Mouse (Mus musculus) ES-Bruce4 (cell line): ENCODE measurements at regions not wholly inside any gene's neighbourhood (a gene's known extent, or its start where the extent isn't known, plus 50 kb on each side); places are given as distances from the start of the nearest gene placed in this dataset.
"Not testable (repeated sequence)": the region's sequence is repeated elsewhere in the genome, so short reads cannot be mapped to it uniquely, and the experiment has no call there.

ENCODE experiments used
- H3K27ac ChIP-seq: 2 replicates; pipeline ENCODE4 v1.5.1; 2012; ENCODE audit warnings: low read length, inconsistent platforms; ENCODE audit not compliant: insufficient read depth
- H3K27me3 ChIP-seq: 2 replicates; pipeline ENCODE4 v1.6.1; 2012; ENCODE audit warnings: mild to moderate bottlenecking, low read length, inconsistent platforms; ENCODE audit not compliant: control insufficient read depth, poor library complexity, insufficient read depth, severe bottlenecking
- H3K36me3 ChIP-seq: 2 replicates; pipeline ENCODE4 v1.6.1; 2012; ENCODE audit warnings: inconsistent platforms, mild to moderate bottlenecking, low read length, moderate library complexity; ENCODE audit not compliant: control insufficient read depth, poor library complexity, insufficient read depth, severe bottlenecking
- H3K4me1 ChIP-seq: one replicate; pipeline ENCODE4 v1.8.1; 2011; ENCODE audit warnings: low read length; ENCODE audit not compliant: control insufficient read depth, insufficient read depth
- H3K4me3 ChIP-seq: 2 replicates; pipeline ENCODE4 v1.5.1; 2011; ENCODE audit warnings: low read depth, mild to moderate bottlenecking, low read length
- H3K9ac ChIP-seq: 2 replicates; pipeline ENCODE4 v1.6.1; 2012; ENCODE audit warnings: low read depth, mild to moderate bottlenecking, inconsistent platforms; ENCODE audit not compliant: poor library complexity, severe bottlenecking
- H3K9me3 ChIP-seq: replicated peaks from 2 replicates; pipeline ENCODE4 v1.6.1; 2012; ENCODE audit warnings: mild to moderate bottlenecking, low read length, inconsistent platforms; ENCODE audit not compliant: control insufficient read depth, poor library complexity, insufficient read depth, severe bottlenecking
- EP300 ChIP-seq: IDR thresholded peaks from 2 replicates; pipeline ENCODE4 v1.6.1; 2011; ENCODE audit warnings: low read depth, low read length; ENCODE audit not compliant: insufficient read depth

- H3K4me1 ChIP-seq, H3K36me3 ChIP-seq, H3K27me3 ChIP-seq, H3K27ac ChIP-seq, H3K4me3 ChIP-seq, H3K9ac ChIP-seq: not testable (repeated sequence)
- peaks cover 24% of the 10 kb centered on the region for H3K9me3 ChIP-seq
These were observed 63.5 kb upstream of the Amd2 start for GRCm38 (mm10) chr10:35775165-35775564.

DNA sequence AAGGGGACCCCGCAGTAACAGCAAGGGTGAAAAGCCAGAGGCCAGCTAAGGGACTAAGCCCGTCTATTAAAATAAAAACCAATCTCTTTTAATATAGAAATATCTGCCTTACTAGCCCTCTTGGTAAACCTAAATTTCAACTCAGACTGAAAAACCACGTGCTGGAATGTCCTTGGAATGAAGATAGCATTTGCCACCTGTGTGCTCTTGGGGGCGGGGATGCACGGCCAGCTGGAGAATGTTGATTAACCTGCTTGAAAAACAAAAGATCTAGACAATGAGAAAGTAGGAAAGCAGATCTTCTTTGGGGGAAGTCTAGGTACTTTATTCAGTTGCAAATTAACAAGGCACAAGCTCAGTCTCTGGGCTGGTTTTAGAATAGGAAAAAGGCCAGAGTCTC is 59.8 kb upstream of the Amd2 start:
- TF ChIP-seq EP300, result 0 out of 2 replicates have a peak, but pooled peaks have one; percentile 15
- peak overlapping the region; percentile 56; the same call in 1 of the 2 replicates for H3K27ac ChIP-seq
- not testable (repeated sequence) for H3K4me1 ChIP-seq, H3K27me3 ChIP-seq, H3K9ac ChIP-seq, H3K36me3 ChIP-seq, H3K4me3 ChIP-seq
- H3K9me3 ChIP-seq, result peaks cover 27% of the 10 kb centered on the region
